Comparison of ENCODE assay signal across 9 mouse cellular contexts in genomic region chr12:103433986-103434731, GRCm38 (mm10). TPM values are rescaled to one million over a fixed set of nuclear protein-coding genes. Genes with fewer than 3 reads are reported as not detected.
DNase-seq lines count a peak whose midpoint lies in the region; ATAC-seq and TF ChIP-seq lines count a peak whose summit lies in the region.
"Had no signal": no experiment of that assay in that cellular context is flagged by ENCODE, and none has a peak within 500 bp of the region (broad histone marks: within the 10 kb centered on the region; RNA-seq: fewer than 3 reads in every experiment).

Gene Ifi27, plus strand, starts transcription at chr12:103434211.

- peak; percentile 92 for ATAC-seq in stomach, embryonic 15.5 days (ENCODE audit: insufficient read depth, low FRiP score, low read depth)

- DNase-seq in A20 (ENCODE audit: low read depth, low spot score): peak; percentile 12
- DNase-seq in ES-CJ7 (ENCODE audit: low read depth, low spot score): peak; percentile 18
- peak; percentile 82 for DNase-seq in heart, postnatal 25 days (ENCODE audit: low spot score)
- no peak for DNase-seq in layer of hippocampus, postnatal 10 days (ENCODE audit: low spot score in 2 of 2)
- peak; percentile 90 for DNase-seq in lung, postnatal 10 days
- no peak for DNase-seq in forebrain, embryonic 10.5 days (ENCODE audit: extremely low spot score, low spot score)

- WGBS in stomach, embryonic 15.5 days: 41% methylated on average over 8 of the region's 8 CpGs
- 77% methylated on average over 8 of the region's 8 CpGs for WGBS in forebrain, embryonic 10.5 days

- TF ChIP-seq POLR2A in cortical plate, adult 2 months (IDR thresholded peaks at IDR 0.05; ENCODE audit: extremely low read depth, insufficient read depth, low read length): no peak

- no peaks in the 10 kb centered on the region for H3K4me1 ChIP-seq in cortical plate, adult 2 months (ENCODE audit: control insufficient read depth, insufficient read depth, low read length)
- no peaks in the 10 kb centered on the region for H3K4me1 ChIP-seq in stomach, embryonic 15.5 days
- H3K4me1 ChIP-seq in forebrain, embryonic 10.5 days: no peaks in the 10 kb centered on the region
- H3K4me1 ChIP-seq: neural tube, embryonic 13.5 days had no signal

- TF ChIP-seq CTCF in cortical plate, adult 2 months (IDR thresholded peaks at IDR 0.05; ENCODE audit: extremely low read depth, insufficient read depth, low read length): no peak

- no peaks in the 10 kb centered on the region for H3K27me3 ChIP-seq in stomach, embryonic 15.5 days (replicated peaks)
- H3K27me3 ChIP-seq in forebrain, embryonic 10.5 days (ENCODE audit: poor library complexity, severe bottlenecking): no peaks in the 10 kb centered on the region

- no peaks in the 10 kb centered on the region for H3K36me3 ChIP-seq in stomach, embryonic 15.5 days
- no peaks in the 10 kb centered on the region for H3K36me3 ChIP-seq in forebrain, embryonic 10.5 days (replicated peaks)
- H3K36me3 ChIP-seq: neural tube, embryonic 13.5 days had no signal

- intact Hi-C loops in heart, postnatal 25 days (cut with DNase I): no loop called here

- H3K9ac ChIP-seq in stomach, embryonic 15.5 days: no peak within 1 kb of the TSS
- H3K9ac ChIP-seq: neural tube, embryonic 13.5 days had no signal

- H3K27ac ChIP-seq in cortical plate, adult 2 months (ENCODE audit: insufficient read depth, low read length): peak within 1 kb of the TSS; percentile 68; the same call in 1 of the 2 replicates
- peak within 1 kb of the TSS; percentile 87 for H3K27ac ChIP-seq in stomach, embryonic 15.5 days
- H3K27ac ChIP-seq in forebrain, embryonic 10.5 days: no peak within 1 kb of the TSS
- H3K27ac ChIP-seq: neural tube, embryonic 13.5 days had no signal

- no peaks in the 10 kb centered on the region for H3K9me3 ChIP-seq in stomach, embryonic 15.5 days
- H3K9me3 ChIP-seq in forebrain, embryonic 10.5 days: no peaks in the 10 kb centered on the region
- H3K9me3 ChIP-seq: neural tube, embryonic 13.5 days had no signal

- peak within 1 kb of the TSS; percentile 29 for H3K4me3 ChIP-seq in cortical plate, adult 2 months (ENCODE audit: insufficient read depth, low read length)
- H3K4me3 ChIP-seq in stomach, embryonic 15.5 days (replicated peaks): peak within 1 kb of the TSS; percentile 32
- H3K4me3 ChIP-seq in forebrain, embryonic 10.5 days: no peak within 1 kb of the TSS
- H3K4me3 ChIP-seq: neural tube, embryonic 13.5 days had no signal

- H3K4me2 ChIP-seq in stomach, embryonic 15.5 days: peak within 1 kb of the TSS; percentile 47
- H3K4me2 ChIP-seq: neural tube, embryonic 13.5 days had no signal

RNA-seq across cellular contexts. Expression of gene Ifi27, which starts in this region (rescaled TPM):
- 88.3 and 110 TPM in 2 replicates for polyA plus RNA-seq in cortical plate, adult 2 months (2012; rRNA removed)
- total RNA-seq in heart, postnatal 25 days (2021): 10 to 100 TPM; 56.3 to 68.1 TPM
- total RNA-seq in layer of hippocampus, postnatal 10 days (2021): 10 to 100 TPM; 41.7 to 46.5 TPM
- polyA plus RNA-seq in stomach, embryonic 15.5 days (2015; fragmentation: Nextera tagmentation; extraction: Ambion mirVana): 46.7 and 53.3 TPM in 2 replicates
- 0.32 and 0.82 TPM in 2 replicates for polyA plus RNA-seq in forebrain, embryonic 10.5 days (2016; fragmentation: Nextera tagmentation; extraction: Ambion mirVana)

Comparison
In these comparisons a context has a peak if more than half of its experiments do, and no peak if none do; other contexts are left out.
1. RNA of gene Ifi27 (polyA plus RNA-seq): 88.3 to 110 TPM in cortical plate, adult 2 months and 46.7 to 53.3 TPM in stomach, embryonic 15.5 days; 0.32 to 0.82 TPM in forebrain, embryonic 10.5 days; every median in the first group is over 10 times any median in the second.
2. DNase-seq: peak in A20 (single experiment), ES-CJ7 (single experiment), heart, postnatal 25 days (single experiment) and lung, postnatal 10 days (single experiment); none in layer of hippocampus, postnatal 10 days (0 of 2) and forebrain, embryonic 10.5 days (single experiment).